Mouse (Mus musculus) embryonic facial prominence, embryonic 10.5 days (tissue): Measurements from ENCODE around the gene C9orf72. TPM values are rescaled to one million over a fixed set of nuclear protein-coding genes. Genes with fewer than 3 reads are reported as not detected.

Experiments
- DNase-seq: peaks from one replicate; pipeline ENCODE4 v3.0.0-alpha.2; 2017; ENCODE audit warnings: low spot score
- H3K27ac ChIP-seq: fragments of 300-500 bp; sonication (generic); replicated peaks from 2 replicates; pipeline ENCODE4 v1.5.1; 2016; ENCODE audit warnings: mild to moderate bottlenecking
- H3K27me3 ChIP-seq: fragments of 300-500 bp; sonication (generic); replicated peaks from 2 replicates; pipeline ENCODE4 v1.6.1; 2016; ENCODE audit warnings: low read depth, mild to moderate bottlenecking; ENCODE audit not compliant: poor library complexity, severe bottlenecking
- H3K36me3 ChIP-seq: fragments of 300-500 bp; sonication (generic); replicated peaks from 2 replicates; pipeline ENCODE4 v1.6.1; 2016; ENCODE audit warnings: mild to moderate bottlenecking, moderate library complexity
- H3K4me1 ChIP-seq: fragments of 300-500 bp; sonication (generic); 2 replicates; pipeline ENCODE4 v1.6.1; 2016
- H3K4me3 ChIP-seq: fragments of 300-500 bp; sonication (generic); 2 replicates; pipeline ENCODE4 v1.5.1; 2016; ENCODE audit warnings: mild to moderate bottlenecking, moderate library complexity
- H3K9me3 ChIP-seq: fragments of 300-500 bp; sonication (generic); 2 replicates; pipeline ENCODE4 v1.6.1; 2016; ENCODE audit warnings: mild to moderate bottlenecking
- WGBS: fragments of 180-500 bp; shearing (Covaris S2); methylation state at CpG from one replicate; pipeline ENCODE4 v1.1.7; 2016; 5-methylcytosine and 5-hydroxymethylcytosine counted together
- polyA plus RNA-seq: library from polyadenylated mRNA; unstranded; fragments of >200 nt; fragmentation: Nextera tagmentation; extraction: Ambion mirVana; gene quantifications from 2 replicates; pipeline ENCODE4 v1.2.1, GENCODE M21; 2016

The C9orf72 gene
- polyA plus RNA-seq, 1 experiment from 2014 or later: 15.9 TPM

DNA sequence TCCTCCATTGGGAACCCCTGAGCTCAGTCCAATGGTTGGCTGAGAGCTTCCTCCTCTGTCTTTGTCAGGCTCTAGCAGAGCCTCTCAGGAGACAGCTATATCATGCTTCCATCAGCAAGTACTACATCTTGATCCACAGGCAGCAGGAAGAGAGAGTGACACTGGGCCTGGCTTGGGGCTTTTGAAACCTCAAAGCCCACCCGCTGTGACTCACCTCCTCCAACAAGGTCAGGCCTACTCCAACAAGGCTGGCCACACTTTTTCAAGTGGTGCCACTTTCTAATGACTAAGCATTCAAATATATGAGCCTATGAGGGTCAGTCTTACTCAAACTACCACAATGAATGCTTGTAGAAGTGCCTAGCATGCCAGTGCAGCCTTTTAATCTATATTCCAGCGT lies 53.5 kb downstream of the C9orf72 start:
- no peaks in the 10 kb centered on the region for H3K36me3 ChIP-seq
- H3K4me3 ChIP-seq: no peak overlapping the region
- H3K4me1 ChIP-seq: no peaks in the 10 kb centered on the region
- no peak overlapping the region for H3K27ac ChIP-seq
- no peaks in the 10 kb centered on the region for H3K27me3 ChIP-seq
- WGBS: 91% methylated on average over 2 of the region's 2 CpGs
- no peak for DNase-seq
- no peaks in the 10 kb centered on the region for H3K9me3 ChIP-seq

DNA sequence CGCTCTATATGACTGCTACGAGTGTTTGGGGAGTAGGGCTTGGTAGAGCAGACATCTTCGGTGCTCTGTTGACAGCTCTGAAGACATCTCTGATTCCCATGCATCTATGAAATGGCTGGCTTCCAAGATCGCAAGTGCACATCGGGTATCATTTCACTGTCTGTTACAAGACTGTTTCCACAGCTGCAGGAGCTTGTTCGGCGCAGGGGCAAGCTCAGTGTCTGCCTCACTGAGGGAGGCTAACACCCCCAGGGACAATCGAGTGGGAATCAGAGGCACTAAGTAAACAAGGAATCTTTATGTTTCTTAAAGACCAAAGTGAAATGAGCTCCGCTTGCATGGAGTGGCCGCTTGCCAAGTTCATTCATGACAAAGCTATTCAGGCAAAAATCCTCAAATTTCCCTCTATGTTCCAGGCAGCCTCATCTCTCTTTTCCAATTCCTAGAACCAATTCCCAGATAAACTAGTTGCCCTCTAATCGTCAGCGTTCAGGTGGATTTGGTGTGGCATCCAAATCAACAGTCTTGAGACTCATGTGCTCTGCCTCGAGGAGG lies 56.3 kb downstream of the C9orf72 start:
- no peaks in the 10 kb centered on the region for H3K36me3 ChIP-seq
- no peak overlapping the region for H3K27ac ChIP-seq
- H3K9me3 ChIP-seq: no peaks in the 10 kb centered on the region
- WGBS: 83% methylated on average over 13 of the region's 13 CpGs
- no peaks in the 10 kb centered on the region for H3K4me1 ChIP-seq
- DNase-seq: no peak
- H3K27me3 ChIP-seq: no peaks in the 10 kb centered on the region
- no peak overlapping the region for H3K4me3 ChIP-seq

DNA sequence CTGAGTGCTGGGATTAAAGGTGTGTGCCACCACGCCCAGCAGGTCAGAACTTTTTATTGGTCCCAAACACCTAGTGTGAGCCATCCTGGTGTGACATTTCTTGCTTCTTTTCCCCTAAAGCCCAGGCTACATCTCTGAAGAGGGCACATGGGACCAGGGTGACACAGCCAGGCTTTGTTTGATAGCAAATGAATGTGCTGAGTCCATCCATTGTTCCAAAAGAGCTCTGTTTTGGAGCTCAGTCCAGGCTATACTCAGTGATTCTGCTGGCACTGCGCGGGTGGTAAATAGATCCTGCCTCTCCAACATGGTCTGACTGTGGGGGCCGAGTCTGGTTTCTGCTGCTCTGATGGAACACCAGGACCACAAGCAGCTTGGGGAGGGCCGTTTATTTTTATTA lies 58.1 kb downstream of the C9orf72 start:
- Histone ChIP-seq H3K4me1 (no peaks in the 10 kb centered on the region), H3K36me3 (no peaks in the 10 kb centered on the region), H3K9me3 (no peaks in the 10 kb centered on the region), H3K27me3 (no peaks in the 10 kb centered on the region), H3K4me3 (no peak overlapping the region), H3K27ac (no peak overlapping the region)
- WGBS: 80% methylated on average over 5 of the region's 5 CpGs
- no peak for DNase-seq

DNA sequence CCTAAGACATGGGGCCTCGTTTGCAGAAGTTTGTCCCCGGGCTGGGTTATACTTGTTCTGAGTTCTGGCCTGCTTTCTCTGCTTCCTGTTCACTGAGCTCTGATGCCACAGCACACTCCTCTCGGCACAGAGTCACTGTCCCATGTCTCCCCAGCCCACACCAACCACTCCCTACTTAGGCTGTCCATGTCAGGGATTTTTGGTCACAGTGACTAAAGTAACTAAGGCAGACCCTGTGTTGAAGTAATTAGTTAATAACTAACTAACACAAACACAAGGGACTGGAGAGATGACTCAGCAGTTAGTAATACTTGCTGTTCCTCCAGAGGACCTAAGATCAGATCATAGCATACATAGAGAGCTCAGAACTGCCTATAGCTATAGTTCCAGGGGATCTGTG lies 60.0 kb downstream of the C9orf72 start:
- no peaks in the 10 kb centered on the region for H3K36me3 ChIP-seq
- WGBS: 86% methylated on average over 3 of the region's 3 CpGs
- no peaks in the 10 kb centered on the region for H3K27me3 ChIP-seq
- H3K4me3 ChIP-seq: no peak overlapping the region
- no peak for DNase-seq
- H3K4me1 ChIP-seq: no peaks in the 10 kb centered on the region
- H3K27ac ChIP-seq: no peak overlapping the region
- no peaks in the 10 kb centered on the region for H3K9me3 ChIP-seq

DNA sequence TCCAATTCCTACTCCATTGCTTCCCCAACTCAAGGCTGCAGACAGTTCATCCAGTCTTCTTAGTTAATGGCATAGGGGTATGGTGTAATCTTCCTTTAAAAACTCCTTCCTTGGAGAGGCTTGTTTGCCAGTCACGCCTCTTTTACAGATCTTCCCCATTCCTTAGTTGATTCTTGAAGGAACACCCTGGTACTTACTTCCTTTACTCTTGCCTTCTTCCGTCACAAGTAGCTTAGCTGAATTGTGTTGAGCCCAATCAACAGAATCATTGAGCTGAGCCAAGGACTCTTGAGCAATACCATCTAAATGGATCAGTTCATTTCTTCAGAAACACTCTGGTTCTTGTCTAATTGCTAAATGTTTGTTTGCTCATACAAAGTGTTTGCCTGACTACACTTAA lies 60.7 kb downstream of the C9orf72 start:
- H3K4me1 ChIP-seq: no peaks in the 10 kb centered on the region
- no peaks in the 10 kb centered on the region for H3K36me3 ChIP-seq
- no peak overlapping the region for H3K27ac ChIP-seq
- DNase-seq: no peak
- WGBS: 84% methylated on average over 2 of the region's 2 CpGs
- H3K9me3 ChIP-seq: no peaks in the 10 kb centered on the region
- no peak overlapping the region for H3K4me3 ChIP-seq
- H3K27me3 ChIP-seq: no peaks in the 10 kb centered on the region

DNA sequence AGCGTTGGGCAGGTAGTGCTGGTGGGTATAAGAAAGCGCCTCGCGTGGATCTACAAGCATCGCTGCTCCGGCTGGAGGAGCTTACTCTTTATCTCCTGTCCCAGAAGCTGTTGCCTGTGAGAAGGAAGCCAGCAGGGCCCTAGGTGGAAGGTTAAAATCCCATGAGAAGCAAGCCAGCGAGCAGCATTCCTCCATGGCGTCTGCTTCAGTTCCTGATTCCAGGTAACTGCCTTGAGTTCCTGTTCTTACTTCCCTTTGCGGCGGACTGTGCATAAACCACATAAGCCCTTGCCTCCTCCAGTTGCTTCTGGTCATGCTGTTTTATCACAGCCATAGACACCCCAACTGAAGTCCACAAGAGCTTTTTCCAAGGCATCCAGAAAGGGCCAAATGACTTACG lies 68.2 kb downstream of the C9orf72 start:
- peaks cover 19% of the 10 kb centered on the region for H3K4me1 ChIP-seq
- WGBS: 68% methylated on average over 11 of the region's 11 CpGs
- no peak overlapping the region for H3K4me3 ChIP-seq
- no peak overlapping the region for H3K27ac ChIP-seq
- H3K36me3 ChIP-seq: no peaks in the 10 kb centered on the region
- peaks cover 6% of the 10 kb centered on the region; the same call in 1 of the 2 replicates for H3K27me3 ChIP-seq
- H3K9me3 ChIP-seq: no peaks in the 10 kb centered on the region
- no peak for DNase-seq

DNA sequence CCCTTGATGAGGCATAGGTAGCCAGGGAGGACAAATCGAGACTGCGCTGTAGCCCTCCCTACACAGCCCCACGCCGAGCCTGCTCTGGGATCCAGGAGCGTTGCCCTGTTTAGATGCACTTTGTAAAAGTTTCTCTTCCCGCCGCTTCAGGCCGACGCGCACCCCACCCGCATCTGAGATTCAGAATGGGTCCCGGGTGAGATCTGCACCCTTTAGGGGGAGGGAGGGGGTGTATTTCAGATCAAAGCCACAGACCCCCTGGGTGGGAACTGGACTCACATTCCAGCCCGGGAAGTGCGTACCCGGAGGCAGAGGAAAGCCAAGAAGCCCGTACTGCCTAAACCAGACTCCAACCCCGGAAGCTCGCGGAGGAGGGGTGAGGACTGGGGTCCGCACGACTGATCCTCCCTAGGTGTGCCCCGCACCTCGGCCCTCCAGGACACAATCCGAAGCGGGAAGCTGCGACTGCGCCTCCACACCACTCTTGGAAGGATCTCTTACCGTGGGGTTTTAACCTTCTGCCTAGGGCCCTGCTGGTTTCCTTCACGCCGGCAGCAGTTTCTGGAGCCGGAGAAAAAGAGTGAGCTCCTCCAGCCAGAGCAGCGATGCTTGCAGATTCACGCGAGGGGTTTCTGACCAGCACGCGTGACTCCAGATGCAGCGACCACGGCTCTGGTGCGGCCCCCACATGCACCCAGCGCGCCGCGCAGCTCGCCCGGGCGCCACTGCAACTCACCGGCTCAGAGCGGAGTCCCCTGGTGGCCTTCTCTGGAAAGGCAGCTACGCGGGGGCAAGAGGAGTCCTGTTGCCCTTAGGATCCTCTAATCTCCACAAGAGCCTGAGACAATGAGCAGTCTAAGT lies 69.0 kb downstream of the C9orf72 start, which contains the start of gene Mob3b:
TSS of gene Mob3b (minus strand) at position 734 of the 861 bp plus-strand sequence.
- Histone ChIP-seq H3K4me1 (peaks cover 19% of the 10 kb centered on the region), H3K36me3 (no peaks in the 10 kb centered on the region), H3K4me3 (peak within 1 kb of the TSS; percentile 73), H3K27me3 (peaks cover 6% of the 10 kb centered on the region; the same call in 1 of the 2 replicates), H3K27ac (peak within 1 kb of the TSS; percentile 90), H3K9me3 (no peaks in the 10 kb centered on the region)
- DNase-seq: peak; percentile 91
- WGBS: under 1% methylated on average over 50 of the region's 50 CpGs

DNA sequence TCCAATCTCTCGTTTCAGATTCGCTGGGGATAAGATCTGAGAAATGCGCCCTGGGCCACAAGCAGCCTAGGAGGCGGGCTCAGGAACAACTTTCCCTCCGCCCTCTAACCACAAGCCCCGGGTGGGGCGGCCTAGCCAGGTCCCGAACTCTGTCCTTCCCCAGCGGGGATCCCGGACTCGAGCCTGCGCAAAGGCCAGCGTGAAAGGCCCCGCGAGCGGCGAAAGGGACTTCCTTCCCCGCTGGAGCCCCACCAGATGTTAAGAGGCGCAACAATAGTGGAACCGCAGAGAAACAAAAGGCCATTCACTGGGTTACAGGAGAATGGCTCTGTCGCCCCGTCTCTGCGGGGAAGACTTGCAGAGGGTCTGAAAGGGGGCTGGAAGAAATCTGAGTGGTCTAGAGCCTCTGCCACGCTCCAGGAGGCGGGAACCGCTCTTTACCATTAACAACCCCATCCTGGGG lies 69.8 kb downstream of the C9orf72 start:
- peaks cover 19% of the 10 kb centered on the region for H3K4me1 ChIP-seq
- WGBS: under 1% methylated on average over 26 of the region's 26 CpGs
- H3K27ac ChIP-seq: peak overlapping the region; percentile 90
- DNase-seq: peak; percentile 80
- H3K4me3 ChIP-seq: peak overlapping the region; percentile 73
- H3K9me3 ChIP-seq: no peaks in the 10 kb centered on the region
- peaks cover 6% of the 10 kb centered on the region; the same call in 1 of the 2 replicates for H3K27me3 ChIP-seq
- no peaks in the 10 kb centered on the region for H3K36me3 ChIP-seq

DNA sequence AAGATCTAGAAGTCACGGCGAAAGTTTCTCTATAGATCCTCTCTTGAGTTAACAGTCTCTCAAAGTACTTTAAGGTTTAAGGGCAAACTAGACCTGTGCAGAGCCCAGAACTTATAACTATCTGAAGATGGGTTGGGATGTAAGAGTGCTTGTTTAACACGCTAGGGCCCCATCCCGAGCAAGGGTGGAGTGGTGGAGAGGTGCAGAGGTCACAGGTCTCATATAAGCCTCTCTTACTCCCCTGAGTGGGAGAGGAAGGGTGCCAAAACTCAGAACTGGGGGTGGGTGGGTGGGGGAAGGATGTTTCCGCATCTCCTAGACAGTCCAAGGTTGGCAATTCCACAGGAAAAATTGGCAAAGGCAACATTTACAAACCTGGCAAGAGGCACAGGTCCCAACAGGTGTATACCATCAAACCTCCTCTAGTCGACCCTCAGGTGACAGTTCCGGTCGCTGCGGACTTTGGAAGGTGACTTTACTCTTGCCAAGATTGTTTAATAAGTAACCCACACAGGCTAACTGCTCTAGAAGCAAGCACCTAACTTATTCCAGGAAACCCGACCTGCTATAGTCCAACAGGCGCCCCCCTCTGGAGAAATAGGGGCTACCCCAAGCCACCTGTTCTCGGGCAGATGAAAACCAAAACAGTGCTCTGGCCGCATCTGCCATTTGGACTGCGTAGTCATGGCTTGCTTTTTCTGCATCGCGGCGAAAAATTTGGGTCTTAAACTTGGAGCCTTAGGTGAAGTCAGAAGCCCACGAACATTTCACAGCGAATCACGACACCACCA lies 70.6 kb downstream of the C9orf72 start:
- peaks cover 6% of the 10 kb centered on the region; the same call in 1 of the 2 replicates for H3K27me3 ChIP-seq
- no peaks in the 10 kb centered on the region for H3K36me3 ChIP-seq
- peak overlapping the region; percentile 73 for H3K4me3 ChIP-seq
- 23% methylated on average over 20 of the region's 20 CpGs for WGBS
- H3K4me1 ChIP-seq: peaks cover 19% of the 10 kb centered on the region
- no peaks in the 10 kb centered on the region for H3K9me3 ChIP-seq
- DNase-seq: peak; percentile 64
- peak overlapping the region; percentile 90 for H3K27ac ChIP-seq

DNA sequence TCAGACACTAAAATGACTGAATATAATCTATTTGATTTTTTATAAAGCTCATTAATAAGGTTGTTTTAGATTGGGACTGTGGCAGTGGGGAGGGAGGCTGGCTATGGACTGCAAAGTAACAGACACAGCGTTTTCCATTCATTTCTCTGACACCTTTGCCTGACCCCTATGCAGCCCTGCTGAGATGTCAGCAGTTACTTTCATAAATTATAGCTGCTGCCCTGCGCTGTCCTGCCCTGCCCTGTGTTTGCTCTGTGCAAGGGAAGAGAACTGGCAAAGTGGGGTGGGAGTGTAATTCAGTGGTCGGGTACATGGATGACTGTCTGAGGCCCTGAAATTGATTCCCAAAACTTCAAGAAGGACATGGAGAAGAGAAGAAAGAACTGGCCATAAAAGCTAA lies 71.9 kb downstream of the C9orf72 start:
- no peak for DNase-seq
- H3K4me1 ChIP-seq: peaks cover 19% of the 10 kb centered on the region
- 52% methylated on average over 3 of the region's 3 CpGs for WGBS
- peaks cover 6% of the 10 kb centered on the region; the same call in 1 of the 2 replicates for H3K27me3 ChIP-seq
- H3K27ac ChIP-seq: no peak overlapping the region
- no peak overlapping the region for H3K4me3 ChIP-seq
- no peaks in the 10 kb centered on the region for H3K36me3 ChIP-seq
- no peaks in the 10 kb centered on the region for H3K9me3 ChIP-seq

DNA sequence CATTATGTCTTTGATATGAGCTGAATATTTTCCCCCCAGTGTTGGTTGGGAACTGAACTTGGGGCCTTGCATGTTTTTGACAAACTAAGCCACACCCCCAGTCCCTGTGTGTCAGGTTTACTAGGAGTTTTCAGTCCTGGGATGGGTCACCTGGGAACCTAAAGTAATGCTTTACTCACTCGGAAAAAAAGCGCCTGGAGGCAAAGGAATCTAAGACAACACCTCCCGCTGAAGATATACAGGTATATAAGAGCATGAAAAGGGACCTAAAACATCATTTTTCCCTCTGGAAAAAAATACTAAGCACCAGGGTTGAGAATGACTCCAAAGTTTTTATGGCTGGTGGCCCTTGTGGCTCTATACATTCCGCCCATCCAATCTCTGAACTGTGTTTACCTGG lies 74.2 kb downstream of the C9orf72 start, which contains the start of gene Ifnk:
TSS of gene Ifnk (plus strand) at position 301 of the 400 bp plus-strand sequence.
- Histone ChIP-seq H3K4me1 (peaks cover 19% of the 10 kb centered on the region), H3K27me3 (0 out of 2 replicates have a peak, but pooled peaks cover 3% of the 10 kb centered on the region), H3K4me3 (no peak within 1 kb of the TSS), H3K36me3 (no peaks in the 10 kb centered on the region), H3K27ac (no peak within 1 kb of the TSS), H3K9me3 (no peaks in the 10 kb centered on the region)
- DNase-seq: no peak
- 78% methylated on average over 4 of the region's 4 CpGs for WGBS

DNA sequence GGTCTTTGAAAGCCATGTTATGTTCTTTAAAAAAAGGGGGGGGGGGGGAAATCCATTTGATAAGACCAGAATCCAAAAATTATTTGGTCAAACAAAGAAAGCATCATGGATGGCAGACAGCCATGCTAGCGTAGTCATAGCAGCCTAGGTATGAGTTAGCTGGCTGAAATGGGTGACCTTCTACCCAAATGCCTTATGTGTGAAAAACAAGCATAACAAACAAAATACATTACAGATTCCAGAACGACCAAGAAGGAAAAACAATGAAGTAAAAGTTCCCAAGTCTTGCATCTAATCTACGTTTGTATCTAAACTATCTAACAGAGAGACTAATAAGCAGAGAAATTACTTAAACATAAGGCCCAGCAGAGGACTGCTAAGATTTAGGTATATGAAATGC lies 75.3 kb downstream of the C9orf72 start:
- peaks cover 11% of the 10 kb centered on the region for H3K4me1 ChIP-seq
- H3K4me3 ChIP-seq: no peak overlapping the region
- no peak overlapping the region for H3K27ac ChIP-seq
- WGBS: 88% methylated on average over 3 of the region's 3 CpGs
- no peaks in the 10 kb centered on the region for H3K9me3 ChIP-seq
- DNase-seq: no peak
- no peaks in the 10 kb centered on the region for H3K36me3 ChIP-seq
- H3K27me3 ChIP-seq: 0 out of 2 replicates have a peak, but pooled peaks cover 3% of the 10 kb centered on the region
